Mouse (Mus musculus): ENCODE data around the gene Chic2. TPM values are rescaled to one million over a fixed set of nuclear protein-coding genes. Genes with fewer than 3 reads are reported as not detected.

Gene Chic2
- polyA plus RNA-seq (2015; fragmentation: Nextera tagmentation; extraction: Ambion mirVana) = 39.2 TPM in 2 replicates

DNA sequence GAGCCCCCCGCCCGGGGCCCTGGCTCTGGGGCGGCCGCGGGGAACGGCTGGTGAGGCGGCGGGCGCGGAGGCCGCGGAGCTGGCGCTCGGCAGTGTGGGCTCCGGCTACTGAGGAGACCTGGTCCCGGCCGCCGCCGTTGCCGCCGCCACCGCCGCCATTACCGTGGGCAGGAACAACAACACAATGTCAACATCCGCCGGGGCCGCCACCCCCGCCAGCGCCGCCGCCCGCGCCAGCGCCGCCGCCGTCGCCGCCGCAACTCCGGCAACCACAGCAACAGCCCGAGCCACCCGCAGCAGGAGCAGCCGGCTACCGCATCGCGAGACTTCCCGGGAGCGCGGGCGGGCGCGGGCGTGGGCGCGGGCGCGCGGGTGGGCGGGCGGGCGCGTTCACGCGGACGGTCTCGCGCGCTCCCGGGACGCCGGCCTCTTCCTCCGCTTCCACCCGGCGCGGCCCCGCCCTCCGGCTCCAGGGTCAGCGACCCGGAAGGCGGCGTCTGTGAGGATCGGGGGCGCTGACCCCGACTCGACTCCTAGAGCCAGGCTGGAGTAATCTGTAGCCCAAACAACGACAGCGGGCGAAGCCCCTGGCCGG is at the start of gene Chic2:
Chic2 (minus strand) TSS at position 465 of the 595 bp plus-strand sequence.
- under 1% methylated on average over 51 of the region's 90 CpGs for WGBS
- peak within 1 kb of the TSS; percentile 84 for H3K27ac ChIP-seq (replicated peaks)
- no peaks in the 10 kb centered on the region for H3K9me3 ChIP-seq
- peak within 1 kb of the TSS; percentile 99 for H3K9ac ChIP-seq (replicated peaks)
- H3K4me1 ChIP-seq = peaks cover 13% of the 10 kb centered on the region
- H3K4me3 ChIP-seq = peak within 1 kb of the TSS; percentile 93
- peak; percentile 95 for ATAC-seq (replicated peaks)
- peak within 1 kb of the TSS; percentile 77 for H3K4me2 ChIP-seq (replicated peaks)
- no peaks in the 10 kb centered on the region for H3K27me3 ChIP-seq
- H3K36me3 ChIP-seq = no peaks in the 10 kb centered on the region

DNA sequence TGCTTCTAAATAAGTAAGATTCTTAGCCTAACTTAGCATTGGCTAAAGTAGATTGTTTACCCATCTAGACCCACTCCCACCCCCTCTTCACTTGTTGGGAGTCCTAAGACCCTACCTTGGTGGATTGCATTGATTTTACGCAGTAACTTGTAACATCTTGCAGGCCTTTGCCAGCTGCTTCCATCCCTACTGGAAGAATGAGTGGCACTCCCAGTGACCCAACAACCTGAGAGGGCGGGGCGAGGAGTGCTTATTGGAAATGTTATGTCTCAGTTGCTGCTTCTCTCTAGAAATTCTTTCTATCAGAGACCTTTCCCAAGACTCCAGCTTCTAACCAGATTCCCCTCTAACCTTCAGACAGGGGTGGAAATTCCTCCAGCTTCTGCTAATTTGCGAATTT is 41.3 kb upstream of the Chic2 start:
- Histone ChIP-seq H3K27ac (replicated peaks) (no peak overlapping the region), H3K4me3 (no peak overlapping the region), H3K9me3 (no peaks in the 10 kb centered on the region), H3K4me1 (peaks cover 38% of the 10 kb centered on the region), H3K9ac (replicated peaks) (no peak overlapping the region), H3K36me3 (no peaks in the 10 kb centered on the region), H3K4me2 (replicated peaks) (no peak overlapping the region), H3K27me3 (peaks cover 78% of the 10 kb centered on the region)
- 18% methylated on average over 4 of the region's 4 CpGs for WGBS
- ATAC-seq (replicated peaks) = no peak

DNA sequence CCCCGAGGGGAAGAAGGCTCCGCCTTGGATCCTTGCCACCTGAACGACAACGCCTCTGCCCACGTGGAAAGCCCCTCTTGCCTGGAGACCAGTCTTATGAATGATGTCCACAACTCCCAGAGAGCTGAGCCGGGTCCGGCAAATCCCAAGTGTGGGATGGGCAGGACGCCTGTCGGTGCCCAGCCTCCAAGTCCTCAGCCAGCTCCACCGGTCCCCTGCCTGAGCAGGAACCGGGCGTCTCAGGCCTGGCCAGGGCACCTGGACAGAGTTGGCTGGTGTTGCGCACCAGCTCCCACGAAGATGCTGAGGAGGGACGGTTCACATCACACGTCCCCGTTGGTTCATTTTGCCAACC is 40.9 kb upstream of the Chic2 start:
- peaks cover 38% of the 10 kb centered on the region for H3K4me1 ChIP-seq
- H3K4me3 ChIP-seq = no peak overlapping the region; the same call in 1 of the 2 replicates
- H3K9me3 ChIP-seq = no peaks in the 10 kb centered on the region
- WGBS = 3% methylated on average over 17 of the region's 17 CpGs
- no peak overlapping the region for H3K9ac ChIP-seq (replicated peaks)
- peaks cover 80% of the 10 kb centered on the region for H3K27me3 ChIP-seq
- H3K4me2 ChIP-seq (replicated peaks) = peak overlapping the region; percentile 46
- no peaks in the 10 kb centered on the region for H3K36me3 ChIP-seq
- peak; percentile 65 for ATAC-seq (replicated peaks)
- no peak overlapping the region for H3K27ac ChIP-seq (replicated peaks)

DNA sequence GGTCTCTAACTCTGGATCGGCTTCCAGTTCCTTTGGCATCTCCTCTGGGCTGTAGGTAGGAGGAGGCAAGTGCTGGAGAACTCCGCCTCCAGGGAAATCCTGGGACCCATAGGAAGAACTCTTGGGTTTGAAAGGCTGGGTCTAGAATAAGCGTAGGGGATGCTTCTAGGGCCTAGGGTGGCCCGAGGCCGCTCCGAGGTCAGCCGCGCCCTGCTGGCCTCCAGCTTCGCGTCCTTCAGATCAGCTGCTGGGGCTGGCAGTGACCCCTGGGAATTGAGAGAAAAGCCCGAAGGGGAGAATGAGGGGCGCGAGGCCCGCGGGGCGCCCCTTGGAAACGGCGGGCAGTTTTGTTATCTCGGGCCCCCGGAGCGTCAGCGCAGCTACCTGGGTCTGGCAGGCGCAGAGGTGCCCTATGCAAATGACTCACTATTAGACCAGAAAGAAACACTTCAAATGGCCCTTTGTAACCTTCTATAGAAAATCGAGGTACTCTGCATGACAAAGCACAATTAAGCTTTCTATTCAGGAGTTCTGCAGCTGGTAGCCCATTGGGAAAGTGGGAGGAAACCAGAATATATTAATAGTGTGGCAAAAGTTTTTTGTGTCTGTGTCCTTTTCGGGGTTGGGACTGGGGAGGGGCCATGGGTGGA is 40.4 kb upstream of the Chic2 start:
- no peaks in the 10 kb centered on the region for H3K9me3 ChIP-seq
- peak overlapping the region; percentile 70 for H3K27ac ChIP-seq (replicated peaks)
- no peaks in the 10 kb centered on the region for H3K36me3 ChIP-seq
- peaks cover 38% of the 10 kb centered on the region for H3K4me1 ChIP-seq
- WGBS = under 1% methylated on average over 25 of the region's 25 CpGs
- 0 out of 2 replicates have a peak overlapping the region, but pooled peaks have one; percentile 15 for H3K9ac ChIP-seq (replicated peaks)
- peak overlapping the region; percentile 46 for H3K4me2 ChIP-seq (replicated peaks)
- peak overlapping the region; percentile 23 for H3K4me3 ChIP-seq
- peaks cover 84% of the 10 kb centered on the region for H3K27me3 ChIP-seq
- ATAC-seq (replicated peaks) = peak; percentile 66

DNA sequence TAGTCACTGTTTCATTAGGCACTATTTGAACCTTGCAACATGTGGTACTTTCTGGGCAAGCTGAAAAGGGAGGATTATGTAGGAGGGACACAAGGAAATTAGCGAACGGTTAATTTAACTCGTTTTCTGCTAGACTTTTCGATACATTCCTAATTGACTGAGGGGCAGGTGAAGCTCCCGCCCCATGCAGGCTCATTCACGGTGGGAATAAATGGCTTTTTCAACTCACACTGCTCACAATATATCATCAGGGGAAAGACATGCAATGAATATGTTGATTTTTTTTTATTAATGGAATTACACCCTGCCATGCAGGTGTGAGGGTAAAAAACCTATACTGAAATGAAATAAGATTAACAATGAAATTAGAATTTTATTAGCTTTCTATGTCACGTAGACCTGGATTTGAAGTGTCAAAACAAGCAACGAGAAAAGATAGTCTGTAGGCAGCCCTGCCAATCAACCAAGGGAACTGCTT is 39.9 kb upstream of the Chic2 start:
- no peak overlapping the region for H3K9ac ChIP-seq (replicated peaks)
- peak overlapping the region; percentile 46 for H3K4me2 ChIP-seq (replicated peaks)
- H3K36me3 ChIP-seq = no peaks in the 10 kb centered on the region
- H3K4me1 ChIP-seq = peaks cover 38% of the 10 kb centered on the region
- WGBS = under 1% methylated on average over 8 of the region's 8 CpGs
- peaks cover 90% of the 10 kb centered on the region for H3K27me3 ChIP-seq
- no peak for ATAC-seq (replicated peaks)
- H3K27ac ChIP-seq (replicated peaks) = peak overlapping the region; percentile 70
- no peaks in the 10 kb centered on the region for H3K9me3 ChIP-seq
- peak overlapping the region; percentile 23 for H3K4me3 ChIP-seq

DNA sequence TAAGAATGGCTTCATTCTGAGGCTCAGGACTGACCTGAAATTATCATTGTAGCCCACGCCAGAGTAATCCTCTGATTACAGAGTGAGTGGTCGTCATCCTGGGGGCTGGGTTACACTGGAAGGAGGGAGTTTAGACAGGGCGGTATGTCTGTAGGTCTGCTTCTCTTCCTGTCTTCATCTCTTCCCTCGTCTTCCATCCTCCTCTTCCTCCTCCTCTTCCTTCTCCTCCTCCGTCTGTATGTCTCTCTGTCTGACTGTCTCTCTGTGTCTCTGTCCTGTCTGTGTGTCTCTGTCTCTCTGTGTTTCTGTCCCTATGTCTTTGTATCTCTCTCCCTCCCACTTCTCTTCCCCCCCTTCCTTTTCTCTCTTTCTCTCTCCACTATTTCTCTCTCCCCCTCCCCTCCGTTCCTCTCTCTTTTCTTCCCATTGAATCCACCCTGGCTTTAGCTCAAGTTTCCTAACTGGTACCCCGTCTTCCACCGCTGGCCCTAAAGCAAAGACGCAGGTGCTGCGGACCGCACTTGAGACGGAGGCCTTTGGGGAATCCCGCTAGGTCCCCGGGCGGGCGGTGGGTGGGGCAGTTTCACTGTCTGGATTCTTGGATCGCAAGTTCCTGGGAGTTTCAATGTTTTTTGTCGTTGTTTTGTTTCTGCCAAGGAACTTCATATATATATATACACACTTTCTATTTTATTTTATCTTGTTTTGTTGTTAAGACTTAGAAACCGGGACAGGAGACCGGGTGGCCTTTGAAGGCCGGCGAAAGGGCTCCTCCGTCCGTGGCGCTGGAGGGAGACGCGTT is 39.2 kb upstream of the Chic2 start:
- Histone ChIP-seq H3K4me1 (peaks cover 38% of the 10 kb centered on the region), H3K27ac (replicated peaks) (peak overlapping the region; percentile 53), H3K36me3 (no peaks in the 10 kb centered on the region), H3K4me3 (no peak overlapping the region), H3K4me2 (replicated peaks) (peak overlapping the region; percentile 46), H3K9ac (replicated peaks) (no peak overlapping the region), H3K27me3 (peaks cover 91% of the 10 kb centered on the region), H3K9me3 (no peaks in the 10 kb centered on the region)
- WGBS = under 1% methylated on average over 27 of the region's 27 CpGs
- no peak for ATAC-seq (replicated peaks)

DNA sequence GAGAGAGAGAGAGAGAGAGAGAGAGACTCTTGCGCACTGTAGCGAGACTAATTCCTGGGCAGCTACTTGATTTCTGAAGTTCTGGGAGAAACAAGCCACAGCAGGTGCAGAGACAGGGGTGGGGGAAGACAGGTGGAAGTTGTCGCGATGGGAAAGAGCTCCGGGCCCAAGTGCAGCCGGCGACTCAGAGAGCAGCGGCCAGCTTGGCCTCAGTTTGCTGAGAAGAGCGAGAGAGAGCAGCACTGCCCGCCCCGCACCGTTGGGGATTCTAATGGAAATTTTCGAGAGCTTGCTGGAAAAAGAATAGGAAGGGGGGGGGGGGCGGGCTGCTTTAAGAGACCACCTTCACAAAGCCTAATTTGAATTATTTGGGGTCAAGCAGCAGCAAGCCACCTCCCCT is 38.5 kb upstream of the Chic2 start:
- Histone ChIP-seq H3K4me2 (replicated peaks) (peak overlapping the region; percentile 26), H3K4me1 (peaks cover 38% of the 10 kb centered on the region), H3K9me3 (no peaks in the 10 kb centered on the region), H3K9ac (replicated peaks) (no peak overlapping the region), H3K27ac (replicated peaks) (0 out of 2 replicates have a peak overlapping the region, but pooled peaks have one; percentile 42), H3K4me3 (no peak overlapping the region), H3K36me3 (no peaks in the 10 kb centered on the region), H3K27me3 (peaks cover 94% of the 10 kb centered on the region)
- no peak; the same call in 1 of the 2 replicates for ATAC-seq (replicated peaks)
- WGBS = 1% methylated on average over 14 of the region's 14 CpGs

DNA sequence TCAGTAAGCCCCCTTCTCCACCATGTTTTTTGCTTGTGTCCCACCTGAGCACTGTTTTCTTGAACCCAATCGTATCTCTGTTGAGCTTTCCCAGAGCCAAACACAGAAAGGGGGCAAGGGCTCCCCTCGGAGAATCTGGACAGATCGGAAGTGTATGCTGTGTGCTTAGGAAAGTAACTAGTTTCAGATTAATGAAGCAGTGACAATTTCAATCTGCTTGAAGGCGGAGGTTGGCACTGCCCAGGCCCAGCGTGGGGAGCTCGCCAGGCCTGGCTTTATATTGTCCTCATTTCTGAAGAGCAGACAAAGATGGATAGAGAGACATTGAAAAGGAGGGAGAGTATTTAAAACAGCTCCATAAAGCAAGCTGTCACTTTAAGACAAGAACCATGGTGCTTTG is 37.9 kb upstream of the Chic2 start:
- 3% methylated on average over 6 of the region's 6 CpGs for WGBS
- no peak for ATAC-seq (replicated peaks)
- Histone ChIP-seq H3K4me2 (replicated peaks) (peak overlapping the region; percentile 26; the same call in 1 of the 2 replicates), H3K36me3 (no peaks in the 10 kb centered on the region), H3K27ac (replicated peaks) (peak overlapping the region; percentile 42; the same call in 1 of the 2 replicates), H3K9ac (replicated peaks) (no peak overlapping the region), H3K27me3 (peaks cover 91% of the 10 kb centered on the region), H3K4me1 (peaks cover 38% of the 10 kb centered on the region), H3K9me3 (no peaks in the 10 kb centered on the region), H3K4me3 (no peak overlapping the region)

DNA sequence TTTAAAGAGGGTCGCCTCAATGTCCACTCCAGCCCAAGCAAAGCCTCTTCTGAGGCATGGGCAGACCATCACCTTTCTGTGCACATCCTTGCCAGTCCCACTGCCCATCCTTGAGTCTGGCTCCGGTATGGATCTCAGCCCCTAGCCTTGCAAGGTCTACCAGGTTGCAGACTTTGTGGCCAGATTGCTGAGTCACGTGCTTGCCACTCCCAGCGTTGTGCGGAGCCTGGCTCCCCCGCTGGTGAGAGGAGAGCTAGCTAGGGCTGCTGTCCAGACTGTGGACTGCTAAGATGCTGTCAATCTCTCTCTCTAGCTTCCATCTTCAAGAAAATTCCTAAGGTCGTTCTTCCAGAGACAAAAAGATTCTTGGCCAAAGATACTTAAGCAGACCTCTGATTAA is 35.0 kb upstream of the Chic2 start:
- H3K4me2 ChIP-seq (replicated peaks) = no peak overlapping the region
- H3K4me3 ChIP-seq = no peak overlapping the region
- ATAC-seq (replicated peaks) = no peak
- peaks cover 43% of the 10 kb centered on the region for H3K4me1 ChIP-seq
- H3K9me3 ChIP-seq = no peaks in the 10 kb centered on the region
- no peaks in the 10 kb centered on the region for H3K36me3 ChIP-seq
- 7% methylated on average over 7 of the region's 7 CpGs for WGBS
- H3K27me3 ChIP-seq = peaks cover 91% of the 10 kb centered on the region
- no peak overlapping the region for H3K27ac ChIP-seq (replicated peaks)
- H3K9ac ChIP-seq (replicated peaks) = no peak overlapping the region

DNA sequence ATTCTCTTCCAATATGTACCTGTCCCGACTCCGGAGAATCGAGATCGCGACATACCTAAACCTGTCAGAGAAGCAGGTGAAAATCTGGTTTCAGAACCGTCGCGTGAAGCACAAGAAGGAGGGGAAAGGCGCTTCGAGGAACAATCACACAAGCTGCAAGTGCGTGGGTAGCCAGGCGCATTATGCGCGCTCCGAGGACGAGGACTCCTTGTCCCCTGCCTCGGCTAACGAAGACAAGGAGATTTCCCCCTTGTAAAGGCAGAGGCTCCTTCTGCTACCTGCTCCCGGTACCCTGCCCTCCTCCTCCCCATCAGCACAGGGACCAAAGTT is 32.4 kb upstream of the Chic2 start:
- WGBS = 1% methylated on average over 19 of the region's 19 CpGs
- peak overlapping the region; percentile 70 for H3K4me2 ChIP-seq (replicated peaks)
- ATAC-seq (replicated peaks) = no peak

DNA sequence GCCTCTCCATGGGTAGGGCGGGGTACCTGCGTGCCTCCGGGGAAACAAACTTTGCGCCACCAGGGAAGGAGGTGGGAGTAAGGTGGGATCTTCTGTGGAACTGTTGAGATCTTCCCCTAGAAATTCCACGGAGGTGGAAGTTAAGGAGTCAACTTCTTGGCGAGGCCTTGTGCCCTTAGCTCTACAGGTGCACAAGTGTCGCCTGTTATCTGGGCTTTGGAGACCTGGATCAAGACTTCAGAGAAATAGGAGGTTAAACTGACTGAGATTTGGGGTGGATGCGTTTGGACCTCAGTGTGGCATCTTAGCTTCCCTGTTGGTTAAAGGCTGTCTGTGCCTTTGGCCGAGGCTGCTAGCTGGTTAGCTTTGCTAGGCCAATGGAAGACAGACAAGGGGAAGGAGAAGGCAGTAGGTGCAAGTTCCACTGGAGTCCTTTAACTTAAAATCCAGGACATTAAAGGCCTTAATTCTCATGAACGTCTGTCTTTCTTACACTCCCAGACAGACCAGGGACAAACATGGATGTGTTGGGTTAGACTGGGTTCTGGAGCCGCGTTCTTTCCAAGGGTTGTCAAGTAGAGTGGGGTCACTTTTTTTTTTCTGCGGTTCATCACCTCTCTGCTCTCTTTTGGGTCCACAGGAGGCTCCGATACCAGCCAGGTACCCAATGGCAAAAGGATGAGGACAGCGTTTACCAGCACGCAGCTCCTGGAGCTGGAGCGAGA is 31.9 kb upstream of the Chic2 start:
- peaks cover 93% of the 10 kb centered on the region for H3K27me3 ChIP-seq
- WGBS = 1% methylated on average over 17 of the region's 17 CpGs
- H3K27ac ChIP-seq (replicated peaks) = no peak overlapping the region
- H3K9me3 ChIP-seq = no peaks in the 10 kb centered on the region
- H3K4me2 ChIP-seq (replicated peaks) = peak overlapping the region; percentile 70
- ATAC-seq (replicated peaks) = no peak
- H3K4me3 ChIP-seq = peak overlapping the region; percentile 48
- H3K9ac ChIP-seq (replicated peaks) = peak overlapping the region; percentile 49
- peaks cover 31% of the 10 kb centered on the region for H3K4me1 ChIP-seq
- H3K36me3 ChIP-seq = no peaks in the 10 kb centered on the region

More for the DNA sequence above, 32.4 kb upstream of the Chic2 start:
- H3K27ac ChIP-seq (replicated peaks) = no peak overlapping the region
- H3K9ac ChIP-seq (replicated peaks) = 0 out of 2 replicates have a peak overlapping the region, but pooled peaks have one; percentile 49
- H3K9me3 ChIP-seq = no peaks in the 10 kb centered on the region
- H3K27me3 ChIP-seq = peaks cover 95% of the 10 kb centered on the region
- peak overlapping the region; percentile 48 for H3K4me3 ChIP-seq
- H3K4me1 ChIP-seq = peaks cover 28% of the 10 kb centered on the region
- no peaks in the 10 kb centered on the region for H3K36me3 ChIP-seq

All from forebrain, embryonic 15.5 days (tissue).